8 mouse cellular contexts compared by ENCODE assay signal in the genomic region with DNA sequence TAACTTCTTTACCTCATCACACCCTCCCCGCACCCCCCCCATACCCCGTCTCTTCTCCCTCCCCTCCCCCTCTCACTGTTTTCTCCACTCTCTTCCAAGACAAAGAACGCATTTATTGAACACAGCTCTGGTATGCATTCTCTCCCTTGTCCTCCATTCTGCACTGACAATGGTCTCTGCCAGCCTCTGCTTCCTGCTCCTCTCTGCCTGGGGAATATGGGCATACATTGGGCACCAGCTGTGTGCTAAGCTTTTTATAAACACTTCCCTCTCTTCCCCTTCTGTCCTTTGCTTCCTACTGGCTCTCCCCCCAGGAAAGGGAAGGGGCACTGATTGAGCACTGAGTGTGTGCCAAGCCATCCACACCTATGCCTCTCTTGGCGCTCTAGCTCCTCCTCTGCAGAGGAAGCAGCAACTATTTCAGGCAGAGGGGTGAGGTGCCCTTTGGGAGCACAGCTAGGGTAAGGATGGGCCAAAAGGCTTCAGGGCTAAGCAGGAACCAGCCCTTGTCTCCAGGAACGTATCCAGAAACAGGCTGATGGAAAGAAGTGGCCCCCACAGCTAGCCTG. TPM values are rescaled to one million over a fixed set of nuclear protein-coding genes. Genes with fewer than 3 reads are reported as not detected.
DNase-seq lines count a peak whose midpoint lies in the region; ATAC-seq lines count a peak whose summit lies in the region.

No protein-coding gene starts in this region.

- no peaks in the 10 kb centered on the region for H3K36me3 ChIP-seq in hindbrain, embryonic 13.5 days
- no peaks in the 10 kb centered on the region for H3K36me3 ChIP-seq in neural tube, embryonic 13.5 days
- H3K36me3 ChIP-seq in kidney, embryonic 16.5 days (ENCODE audit: insufficient read depth, low read length): no peaks in the 10 kb centered on the region

- WGBS in hindbrain, embryonic 13.5 days: 30% methylated on average over 5 of the region's 5 CpGs
- 33% methylated on average over 5 of the region's 5 CpGs for WGBS in neural tube, embryonic 13.5 days
- WGBS in kidney, embryonic 16.5 days: 31% methylated on average over 5 of the region's 5 CpGs

- peak; percentile 9; the same call in 1 of the 2 replicates for ATAC-seq in hindbrain, embryonic 13.5 days (ENCODE audit: low FRiP score)
- ATAC-seq in neural tube, embryonic 13.5 days (ENCODE audit: low read depth): peak; percentile 28; the same call in 1 of the 2 replicates
- ATAC-seq in kidney, embryonic 16.5 days (ENCODE audit: low FRiP score, low TSS enrichment): no peak

- H3K9me3 ChIP-seq in hindbrain, embryonic 13.5 days: no peaks in the 10 kb centered on the region
- H3K9me3 ChIP-seq in neural tube, embryonic 13.5 days: no peaks in the 10 kb centered on the region
- no peaks in the 10 kb centered on the region for H3K9me3 ChIP-seq in kidney, embryonic 16.5 days (ENCODE audit: low read length)

- H3K27ac ChIP-seq in hindbrain, embryonic 13.5 days: peak overlapping the region; percentile 82
- peak overlapping the region; percentile 79 for H3K27ac ChIP-seq in neural tube, embryonic 13.5 days (replicated peaks)
- H3K27ac ChIP-seq in kidney, embryonic 16.5 days (ENCODE audit: low read length): no peak overlapping the region

- peaks cover 43% of the 10 kb centered on the region for H3K27me3 ChIP-seq in hindbrain, embryonic 13.5 days
- peaks cover 40% of the 10 kb centered on the region for H3K27me3 ChIP-seq in neural tube, embryonic 13.5 days
- peaks cover 38% of the 10 kb centered on the region for H3K27me3 ChIP-seq in kidney, embryonic 16.5 days (ENCODE audit: insufficient read depth, low read length)

- DNase-seq in frontal cortex, postnatal 10 days (ENCODE audit: low spot score in 2 of 2): peak; percentile 6 to 10
- DNase-seq in frontal cortex, adult 2 months (ENCODE audit: extremely low spot score in 1 of 2, low spot score in 1 of 2): no peak
- DNase-seq in right cerebral cortex, adult 18-20 months: peak; percentile 11
- DNase-seq in right cerebral cortex, postnatal 14 days: no peak
- DNase-seq in MN1 (ENCODE audit: low spot score): no peak

- H3K9ac ChIP-seq in hindbrain, embryonic 13.5 days: no peak overlapping the region
- H3K9ac ChIP-seq in neural tube, embryonic 13.5 days: no peak overlapping the region
- H3K9ac ChIP-seq in kidney, embryonic 16.5 days (replicated peaks; ENCODE audit: low read length): no peak overlapping the region

- H3K4me1 ChIP-seq in hindbrain, embryonic 13.5 days (replicated peaks): peaks cover 45% of the 10 kb centered on the region
- H3K4me1 ChIP-seq in neural tube, embryonic 13.5 days (replicated peaks): peaks cover 40% of the 10 kb centered on the region
- 0 out of 2 replicates have a peak, but pooled peaks cover 4% of the 10 kb centered on the region for H3K4me1 ChIP-seq in kidney, embryonic 16.5 days (ENCODE audit: insufficient read depth, low read length)

- no peak overlapping the region for H3K4me2 ChIP-seq in hindbrain, embryonic 13.5 days
- no peak overlapping the region for H3K4me2 ChIP-seq in neural tube, embryonic 13.5 days
- H3K4me2 ChIP-seq in kidney, embryonic 16.5 days (replicated peaks; ENCODE audit: low read depth, low read length): no peak overlapping the region

- H3K4me3 ChIP-seq in hindbrain, embryonic 13.5 days: no peak overlapping the region
- H3K4me3 ChIP-seq in neural tube, embryonic 13.5 days: no peak overlapping the region
- no peak overlapping the region for H3K4me3 ChIP-seq in kidney, embryonic 16.5 days (ENCODE audit: low read length)

RNA-seq across cellular contexts. Expression of a gene that starts 7.3 kb away (rescaled TPM):
- 169 and 184 TPM in 2 replicates for polyA plus RNA-seq in frontal cortex, adult 2 months (2012; rRNA removed)
- polyA plus RNA-seq in hindbrain, embryonic 13.5 days (2015; fragmentation: Nextera tagmentation; extraction: Ambion mirVana): 45.8 and 46.2 TPM in 2 replicates
- polyA plus RNA-seq in neural tube, embryonic 13.5 days (2015; fragmentation: Nextera tagmentation; extraction: Ambion mirVana): 49.9 and 54.3 TPM in 2 replicates
- 88.1 and 89.5 TPM in 2 replicates for polyA plus RNA-seq in kidney, embryonic 16.5 days (2015; fragmentation: Nextera tagmentation; extraction: Ambion mirVana)

RNA-seq across cellular contexts. Expression of a gene that starts 9.9 kb away (rescaled TPM):
- polyA plus RNA-seq in frontal cortex, adult 2 months (2012; rRNA removed): 12.2 and 14.4 TPM in 2 replicates
- 5.6 and 6.5 TPM in 2 replicates for polyA plus RNA-seq in hindbrain, embryonic 13.5 days (2015; fragmentation: Nextera tagmentation; extraction: Ambion mirVana)
- polyA plus RNA-seq in neural tube, embryonic 13.5 days (2015; fragmentation: Nextera tagmentation; extraction: Ambion mirVana): 1.6 and 2.9 TPM in 2 replicates
- 6.9 and 7.7 TPM in 2 replicates for polyA plus RNA-seq in kidney, embryonic 16.5 days (2015; fragmentation: Nextera tagmentation; extraction: Ambion mirVana)

RNA-seq across cellular contexts. Expression of a gene that starts 21.2 kb away (rescaled TPM):
- 252 and 282 TPM in 2 replicates for polyA plus RNA-seq in frontal cortex, adult 2 months (2012; rRNA removed)
- polyA plus RNA-seq in hindbrain, embryonic 13.5 days (2015; fragmentation: Nextera tagmentation; extraction: Ambion mirVana): 121 and 126 TPM in 2 replicates
- 139 TPM in 2 replicates for polyA plus RNA-seq in neural tube, embryonic 13.5 days (2015; fragmentation: Nextera tagmentation; extraction: Ambion mirVana)
- 117 and 127 TPM in 2 replicates for polyA plus RNA-seq in kidney, embryonic 16.5 days (2015; fragmentation: Nextera tagmentation; extraction: Ambion mirVana)

RNA-seq across cellular contexts. Expression of a gene that starts 21.3 kb away (rescaled TPM):
- 27.3 and 33.6 TPM in 2 replicates for polyA plus RNA-seq in frontal cortex, adult 2 months (2012; rRNA removed)
- polyA plus RNA-seq in hindbrain, embryonic 13.5 days (2015; fragmentation: Nextera tagmentation; extraction: Ambion mirVana): 32.2 and 37.4 TPM in 2 replicates
- 23.0 and 29.8 TPM in 2 replicates for polyA plus RNA-seq in neural tube, embryonic 13.5 days (2015; fragmentation: Nextera tagmentation; extraction: Ambion mirVana)
- polyA plus RNA-seq in kidney, embryonic 16.5 days (2015; fragmentation: Nextera tagmentation; extraction: Ambion mirVana): 15.4 and 17.8 TPM in 2 replicates

RNA-seq across cellular contexts. Expression of a gene that starts 46.3 kb away (rescaled TPM):
- 230 and 247 TPM in 2 replicates for polyA plus RNA-seq in frontal cortex, adult 2 months (2012; rRNA removed)
- 14.6 and 15.6 TPM in 2 replicates for polyA plus RNA-seq in hindbrain, embryonic 13.5 days (2015; fragmentation: Nextera tagmentation; extraction: Ambion mirVana)
- polyA plus RNA-seq in neural tube, embryonic 13.5 days (2015; fragmentation: Nextera tagmentation; extraction: Ambion mirVana): 11.3 and 13.3 TPM in 2 replicates
- 0.25 and 0.32 TPM in 2 replicates for polyA plus RNA-seq in kidney, embryonic 16.5 days (2015; fragmentation: Nextera tagmentation; extraction: Ambion mirVana)

Comparison
In these comparisons a context has a peak if more than half of its experiments do, and no peak if none do; other contexts are left out.
1. DNase-seq: peak in frontal cortex, postnatal 10 days (2 of 2) and right cerebral cortex, adult 18-20 months (single experiment); none in frontal cortex, adult 2 months (0 of 2), right cerebral cortex, postnatal 14 days (single experiment) and MN1 (single experiment).